Mouse (Mus musculus) stomach, embryonic 14.5 days (tissue): Measurements from ENCODE around the gene Sik1. TPM values are rescaled to one million over a fixed set of nuclear protein-coding genes. Genes with fewer than 3 reads are reported as not detected.
"Not testable (repeated sequence)": the region's sequence is repeated elsewhere in the genome, so short reads cannot be mapped to it uniquely, and the experiment has no call there.

Experiments
- ATAC-seq: fragments of 200-750 bp; cut with Nextera tagmentation; 2 replicates; pipeline ENCODE4 v1.8.0; 2017; ENCODE audit warnings: low read depth, moderate TSS enrichment; ENCODE audit not compliant: insufficient number of reproducible peaks, insufficient read depth, low FRiP score
- H3K27ac ChIP-seq: fragments of 300-500 bp; sonication (generic); 2 replicates; pipeline ENCODE4 v1.5.1; 2014; ENCODE audit warnings: mild to moderate bottlenecking, low read length, moderate library complexity, mixed read lengths
- H3K27me3 ChIP-seq: fragments of 300-500 bp; sonication (generic); 2 replicates; pipeline ENCODE4 v1.6.1; 2014; ENCODE audit warnings: low read length, control low read depth, mixed read lengths; ENCODE audit not compliant: control insufficient read depth, insufficient read depth
- H3K36me3 ChIP-seq: fragments of 300-500 bp; sonication (generic); 2 replicates; pipeline ENCODE4 v1.6.1; 2014; ENCODE audit warnings: mild to moderate bottlenecking, control low read depth, low read length, moderate library complexity, mixed read lengths; ENCODE audit not compliant: control insufficient read depth, insufficient read depth
- H3K4me1 ChIP-seq: fragments of 300-500 bp; sonication (generic); 2 replicates; pipeline ENCODE4 v1.6.1; 2014; ENCODE audit warnings: low read length, control low read depth, mixed read lengths; ENCODE audit not compliant: control insufficient read depth, insufficient read depth
- H3K4me2 ChIP-seq: fragments of 300-500 bp; sonication (generic); replicated peaks from 2 replicates; pipeline ENCODE4 v1.6.1; 2014; ENCODE audit warnings: low read depth, low read length, control low read depth
- H3K4me3 ChIP-seq: fragments of 300-500 bp; sonication (generic); 2 replicates; pipeline ENCODE4 v1.5.1; 2014; ENCODE audit warnings: low read depth, low read length, control low read depth
- H3K9ac ChIP-seq: fragments of 300-500 bp; sonication (generic); replicated peaks from 2 replicates; pipeline ENCODE4 v1.6.1; 2014; ENCODE audit warnings: low read depth, mild to moderate bottlenecking, control low read depth, low read length, moderate library complexity, mixed read lengths
- H3K9me3 ChIP-seq: fragments of 300-500 bp; sonication (generic); 2 replicates; pipeline ENCODE4 v1.6.1; 2016; ENCODE audit warnings: low read depth, low read length, control low read depth; ENCODE audit not compliant: control insufficient read depth
- WGBS: fragments of 180-500 bp; shearing (Covaris S2); extraction: QIAGEN DNeasy Blood & Tissue Kit; methylation state at CpG from one replicate; pipeline ENCODE4 v1.1.7; 2014; 5-methylcytosine and 5-hydroxymethylcytosine counted together
- polyA plus RNA-seq: library from polyadenylated mRNA; unstranded; fragments of >200 nt; fragmentation: Nextera tagmentation; extraction: Ambion mirVana; gene quantifications from 2 replicates; pipeline ENCODE4 v1.2.1, GENCODE M21; 2014

The Sik1 gene
- polyA plus RNA-seq, 1 experiment from 2014 or later: 19.7 TPM

DNA sequence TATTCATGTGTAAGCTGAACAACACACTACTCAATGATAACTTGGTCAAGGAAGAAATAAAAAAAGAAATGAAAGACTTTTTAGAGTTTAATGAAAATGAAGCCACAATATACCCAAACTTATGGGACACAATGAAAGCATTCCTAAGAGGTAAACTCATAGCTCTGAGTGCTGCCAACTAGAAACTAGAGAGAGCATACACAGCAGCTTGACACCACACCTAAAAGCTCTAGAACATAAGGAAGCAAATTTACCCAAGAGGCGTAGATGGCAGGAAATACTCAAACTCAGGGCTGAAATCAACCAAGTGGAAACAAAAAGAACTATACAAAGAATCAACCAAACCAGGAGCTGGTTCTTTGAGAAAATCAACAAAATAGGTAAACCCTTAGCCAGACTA lies 29.1 kb upstream of the Sik1 start:
- not testable (repeated sequence) for H3K36me3 ChIP-seq, H3K4me3 ChIP-seq, H3K4me2 ChIP-seq, H3K9me3 ChIP-seq, H3K9ac ChIP-seq, ATAC-seq, H3K4me1 ChIP-seq, H3K27ac ChIP-seq, H3K27me3 ChIP-seq
- 88% methylated on average over 1 of the region's 1 CpGs for WGBS

DNA sequence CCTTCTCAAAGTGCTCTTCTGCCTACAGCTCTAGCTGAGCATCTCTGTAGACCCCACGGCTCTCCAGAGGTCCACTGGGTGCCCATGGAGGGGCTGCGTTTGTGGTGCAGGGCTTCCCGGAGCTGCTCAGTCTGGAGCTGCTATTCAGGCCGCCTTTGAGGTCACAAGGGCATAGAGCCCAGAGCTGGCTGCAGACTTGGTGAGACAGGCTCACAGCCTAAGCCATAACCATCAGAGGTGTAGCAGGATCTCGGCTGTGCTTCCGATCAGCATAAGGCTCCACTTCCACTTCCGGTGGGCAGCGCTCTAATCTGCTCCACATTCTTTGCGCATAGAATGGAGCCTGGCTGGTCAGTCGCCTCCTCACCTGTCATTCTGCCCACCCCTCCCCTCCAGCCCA lies 23.8 kb upstream of the Sik1 start:
- Histone ChIP-seq H3K4me2 (no peak overlapping the region), H3K9me3 (no peaks in the 10 kb centered on the region), H3K27ac (no peak overlapping the region), H3K27me3 (no peaks in the 10 kb centered on the region), H3K9ac (no peak overlapping the region), H3K4me3 (no peak overlapping the region), H3K36me3 (no peaks in the 10 kb centered on the region), H3K4me1 (peaks cover 12% of the 10 kb centered on the region)
- no peak for ATAC-seq
- WGBS: 78% methylated on average over 10 of the region's 10 CpGs

DNA sequence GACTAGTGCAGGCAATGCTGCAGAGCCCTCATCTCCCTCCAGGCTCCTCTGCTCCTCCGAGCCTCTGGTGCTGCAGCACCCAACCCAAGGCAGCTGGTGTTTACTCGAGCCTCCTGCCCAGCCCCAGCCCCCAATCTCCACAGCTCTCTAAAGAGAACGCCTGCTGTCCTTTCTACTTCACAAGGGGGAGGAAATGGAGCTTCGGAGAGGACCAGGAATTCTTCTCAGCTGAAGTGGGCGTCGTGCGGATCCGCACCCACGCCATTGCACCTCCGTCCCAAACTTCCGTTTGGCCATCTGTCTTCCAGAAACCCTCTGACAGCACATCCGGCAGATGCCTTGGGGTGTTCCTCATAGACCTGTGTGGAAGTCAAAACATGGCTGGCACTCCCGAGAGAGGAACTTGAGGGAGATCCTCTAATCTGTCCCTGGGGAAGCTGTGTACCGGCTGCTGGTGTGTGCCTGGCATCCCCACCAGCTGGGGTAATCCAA lies 22.1 kb upstream of the Sik1 start:
- no peak overlapping the region; the same call in 1 of the 2 replicates for H3K9ac ChIP-seq
- H3K4me1 ChIP-seq: peaks cover 17% of the 10 kb centered on the region
- H3K4me2 ChIP-seq: no peak overlapping the region
- 0 out of 2 replicates have a peak, but pooled peaks have one; percentile 25 for ATAC-seq
- H3K4me3 ChIP-seq: no peak overlapping the region
- no peaks in the 10 kb centered on the region for H3K27me3 ChIP-seq
- H3K27ac ChIP-seq: peak overlapping the region; percentile 36; the same call in 1 of the 2 replicates
- no peaks in the 10 kb centered on the region for H3K9me3 ChIP-seq
- H3K36me3 ChIP-seq: no peaks in the 10 kb centered on the region
- 31% methylated on average over 14 of the region's 14 CpGs for WGBS

DNA sequence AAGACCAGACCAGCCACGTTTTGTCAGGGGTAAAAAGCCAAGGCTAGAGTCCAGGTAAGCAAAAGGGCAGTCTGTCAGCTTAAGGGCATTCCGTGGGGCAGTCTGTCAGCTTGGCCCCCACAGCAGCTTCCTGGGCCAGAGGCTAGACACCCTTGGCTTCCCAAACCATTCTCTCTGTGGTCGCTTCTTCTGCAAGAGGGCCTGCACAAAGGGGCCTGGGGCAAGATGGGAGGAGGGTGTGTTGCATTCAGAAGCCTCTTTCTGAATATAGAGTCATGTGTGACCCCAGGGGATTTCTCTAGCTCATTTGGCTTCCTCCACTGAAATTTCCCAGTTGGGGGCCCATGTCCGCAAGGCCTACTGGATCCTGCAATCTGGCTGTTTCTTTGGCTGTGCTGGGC lies 21.6 kb upstream of the Sik1 start:
- no peak for ATAC-seq
- Histone ChIP-seq H3K9ac (no peak overlapping the region; the same call in 1 of the 2 replicates), H3K4me2 (no peak overlapping the region), H3K27ac (peak overlapping the region; percentile 36; the same call in 1 of the 2 replicates), H3K27me3 (no peaks in the 10 kb centered on the region), H3K4me3 (no peak overlapping the region), H3K36me3 (no peaks in the 10 kb centered on the region), H3K9me3 (no peaks in the 10 kb centered on the region), H3K4me1 (peaks cover 19% of the 10 kb centered on the region)
- 73% methylated on average over 4 of the region's 4 CpGs for WGBS

DNA sequence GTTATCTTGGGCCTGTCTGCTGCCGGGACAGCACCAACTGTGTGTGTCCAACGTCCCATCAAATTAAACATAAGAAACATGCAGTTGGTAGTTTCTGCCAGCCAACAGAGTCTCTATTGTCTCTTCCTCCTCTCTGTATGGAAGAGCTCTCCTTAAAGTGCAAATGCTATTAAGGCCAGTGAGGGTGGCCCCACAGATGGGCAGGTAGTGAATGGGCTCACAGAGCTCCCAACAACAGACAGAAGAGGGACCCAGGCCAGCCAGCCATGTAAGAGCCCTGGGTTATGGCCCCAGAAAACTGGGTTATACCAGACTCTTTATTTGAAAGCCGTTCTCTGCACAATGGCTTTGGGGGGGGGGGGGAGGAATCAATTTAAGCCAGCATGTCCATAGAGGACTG lies 21.2 kb upstream of the Sik1 start:
- no peak overlapping the region for H3K9ac ChIP-seq
- no peaks in the 10 kb centered on the region for H3K9me3 ChIP-seq
- WGBS: 68% methylated on average over 3 of the region's 3 CpGs
- H3K27me3 ChIP-seq: no peaks in the 10 kb centered on the region
- no peak overlapping the region for H3K4me2 ChIP-seq
- H3K36me3 ChIP-seq: no peaks in the 10 kb centered on the region
- no peak overlapping the region for H3K27ac ChIP-seq
- H3K4me3 ChIP-seq: no peak overlapping the region
- peaks cover 20% of the 10 kb centered on the region for H3K4me1 ChIP-seq
- ATAC-seq: no peak

DNA sequence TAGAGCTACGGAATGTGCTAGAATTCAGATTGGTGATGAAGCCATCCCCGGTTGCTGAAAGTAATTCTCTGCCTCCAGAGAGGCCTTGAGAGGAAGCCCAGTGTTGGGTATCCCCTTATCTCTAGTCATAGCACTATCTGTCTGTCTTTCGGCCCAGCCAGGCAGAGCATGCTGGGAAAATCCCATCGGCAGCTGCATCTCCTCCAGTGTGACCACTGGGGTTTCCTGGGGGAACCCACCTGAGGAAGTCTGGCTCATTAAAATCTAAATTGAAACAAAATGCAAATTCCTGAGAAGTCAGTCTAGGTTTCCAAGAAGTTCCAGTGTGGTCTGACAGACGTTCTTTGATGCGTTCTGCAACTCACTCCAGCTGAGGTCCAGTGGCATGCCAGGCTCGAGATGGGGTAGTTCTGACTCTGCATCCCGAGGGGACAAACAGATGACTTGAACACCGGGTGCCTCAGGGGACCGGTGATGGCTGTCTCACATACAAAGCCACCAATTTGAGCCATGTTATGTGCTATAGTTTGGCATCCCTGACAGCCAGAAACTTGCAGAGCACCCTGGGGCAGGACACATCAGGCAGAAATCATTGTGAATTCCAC lies 19.8 kb upstream of the Sik1 start:
- H3K4me2 ChIP-seq: no peak overlapping the region
- H3K4me1 ChIP-seq: peaks cover 29% of the 10 kb centered on the region
- 84% methylated on average over 10 of the region's 10 CpGs for WGBS

DNA sequence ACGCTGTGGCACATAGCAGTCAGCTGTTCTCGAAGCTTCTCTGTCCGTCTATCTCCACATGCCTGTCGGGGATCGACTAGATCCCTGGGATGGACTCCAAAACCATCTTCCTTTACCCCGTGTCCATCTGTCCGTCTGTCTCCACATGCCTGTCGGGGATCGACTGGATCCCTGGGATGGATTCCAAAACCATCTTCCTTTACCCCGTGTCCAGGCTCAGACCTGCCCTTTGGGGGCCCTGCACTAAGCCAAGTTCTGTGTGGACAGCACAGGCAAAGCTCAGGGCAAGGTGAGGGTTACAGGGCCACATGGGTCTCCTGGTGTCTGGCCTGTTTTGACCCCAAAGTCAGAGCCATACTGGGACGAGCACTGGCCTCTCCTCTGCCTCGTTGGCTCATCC lies 19.1 kb upstream of the Sik1 start:
- Histone ChIP-seq H3K4me2 (no peak overlapping the region), H3K4me3 (no peak overlapping the region), H3K36me3 (no peaks in the 10 kb centered on the region), H3K27me3 (no peaks in the 10 kb centered on the region), H3K27ac (no peak overlapping the region), H3K9me3 (no peaks in the 10 kb centered on the region), H3K4me1 (peaks cover 32% of the 10 kb centered on the region), H3K9ac (no peak overlapping the region)
- no peak for ATAC-seq
- 85% methylated on average over 12 of the region's 12 CpGs for WGBS

More for the DNA sequence above, 19.8 kb upstream of the Sik1 start:
- H3K36me3 ChIP-seq: no peaks in the 10 kb centered on the region
- H3K27me3 ChIP-seq: no peaks in the 10 kb centered on the region
- H3K9me3 ChIP-seq: no peaks in the 10 kb centered on the region
- no peak for ATAC-seq
- H3K27ac ChIP-seq: no peak overlapping the region
- H3K9ac ChIP-seq: no peak overlapping the region
- no peak overlapping the region for H3K4me3 ChIP-seq

DNA sequence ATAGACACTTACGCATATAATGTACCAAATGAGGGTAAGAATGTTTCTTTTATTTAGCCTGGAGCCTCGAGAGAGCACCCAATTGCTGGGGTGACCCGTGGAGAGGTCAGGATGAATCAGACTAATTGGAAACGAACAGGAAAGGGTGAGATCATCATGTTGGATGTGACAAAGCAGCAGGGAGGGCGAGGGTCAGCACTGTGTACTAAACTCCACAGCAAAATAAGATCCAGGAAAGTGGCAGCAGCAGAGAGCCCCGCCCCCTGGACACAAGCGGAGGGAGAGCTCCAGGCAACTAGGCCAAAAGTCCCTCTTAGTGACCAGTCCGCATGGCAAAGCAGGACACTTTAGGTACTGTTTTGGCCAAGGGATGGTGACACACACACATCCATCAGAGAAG lies 18.4 kb upstream of the Sik1 start:
- Histone ChIP-seq H3K27me3 (no peaks in the 10 kb centered on the region), H3K9me3 (no peaks in the 10 kb centered on the region), H3K36me3 (no peaks in the 10 kb centered on the region), H3K4me3 (no peak overlapping the region), H3K27ac (no peak overlapping the region), H3K4me2 (no peak overlapping the region), H3K9ac (no peak overlapping the region), H3K4me1 (peaks cover 32% of the 10 kb centered on the region)
- no peak for ATAC-seq
- WGBS: 48% methylated on average over 8 of the region's 8 CpGs
